Mouse (Mus musculus) spleen, adult 2 months (tissue): Measurements from ENCODE around the gene Pknox2. TPM values are rescaled to one million over a fixed set of nuclear protein-coding genes. Genes with fewer than 3 reads are reported as not detected.

Experiments
- DNase-seq, 2 experiments: peaks; one replicate each; pipeline versions ENCODE4 v3.0.0 to v3.0.0-alpha.2; 2012 to 2021; ENCODE audit warnings: low spot score in 2 of 2, low read depth in 1 of 2
- H3K27ac ChIP-seq: fragments of 200-500 bp; 2 replicates; pipeline ENCODE4 v1.5.1; 2012; ENCODE audit warnings: low read length, inconsistent platforms; ENCODE audit not compliant: insufficient read depth
- H3K27me3 ChIP-seq: fragments of 200-500 bp; 2 replicates; pipeline ENCODE4 v1.6.1; 2012; ENCODE audit warnings: mild to moderate bottlenecking, moderate library complexity, low read length, inconsistent platforms; ENCODE audit not compliant: control insufficient read depth, insufficient read depth
- H3K36me3 ChIP-seq: fragments of 200-500 bp; 2 replicates; pipeline ENCODE4 v1.6.1; 2012; ENCODE audit warnings: mild to moderate bottlenecking, low read length, inconsistent platforms; ENCODE audit not compliant: control insufficient read depth, insufficient read depth
- H3K4me1 ChIP-seq: fragments of 200-500 bp; 2 replicates; pipeline ENCODE4 v1.6.1; 2011; ENCODE audit warnings: inconsistent platforms; ENCODE audit not compliant: control insufficient read depth, insufficient read depth, insufficient read length
- H3K4me3 ChIP-seq: fragments of 200-500 bp; 2 replicates; pipeline ENCODE4 v1.5.1; 2011; ENCODE audit warnings: mild to moderate bottlenecking, inconsistent platforms; ENCODE audit not compliant: insufficient read depth, insufficient read length; ENCODE audit errors: extremely low read depth
- CTCF ChIP-seq: fragments of 200-500 bp; IDR thresholded peaks from 2 replicates; pipeline ENCODE4 v1.5.1; 2011; ENCODE audit warnings: mild to moderate bottlenecking, inconsistent platforms; ENCODE audit not compliant: insufficient read depth, insufficient read length, insufficient replicate concordance; ENCODE audit errors: extremely low read depth
- POLR2A ChIP-seq: fragments of 200-500 bp; IDR thresholded peaks from 2 replicates; pipeline ENCODE4 v1.6.1; 2011; ENCODE audit warnings: low read depth, low read length, inconsistent platforms
- WGBS: fragments of 180-500 bp; shearing (Covaris S2); methylation state at CpG from one replicate; pipeline ENCODE4 v1.1.7; 2018; 5-methylcytosine and 5-hydroxymethylcytosine counted together
- polyA plus RNA-seq: library from polyadenylated mRNA; depleted of rRNA; stranded (reverse); fragments of >200 nt; gene quantifications from 2 replicates; pipeline ENCODE4 v1.2.3, GENCODE M21; 2012

Pknox2 gene
- polyA plus RNA-seq, 1 experiment = 2.9 TPM

DNA sequence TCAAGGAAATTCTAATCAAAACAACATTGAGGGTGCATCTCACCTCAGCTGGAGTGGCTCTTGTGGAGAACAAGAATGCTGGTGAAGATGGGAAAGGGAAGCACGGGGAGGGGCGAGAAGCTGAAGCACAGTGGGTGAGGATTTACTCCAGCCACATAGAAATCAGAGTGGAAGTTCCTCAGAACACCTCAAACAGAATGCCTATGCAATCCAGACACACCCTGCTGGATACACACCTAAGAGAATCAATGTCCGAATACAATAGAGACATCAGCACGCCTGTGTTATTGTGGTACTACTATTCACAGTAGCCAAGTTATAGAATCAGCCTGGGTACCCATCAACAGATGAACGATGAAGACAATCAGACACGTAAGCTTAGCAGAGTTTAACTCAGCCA is 18.2 kb downstream of the Pknox2 start:
- WGBS = 89% methylated on average over 6 of the region's 6 CpGs
- H3K27me3 ChIP-seq = no peaks in the 10 kb centered on the region
- H3K27ac ChIP-seq = no peak overlapping the region
- no peaks in the 10 kb centered on the region for H3K36me3 ChIP-seq
- no peak for TF ChIP-seq CTCF
- TF ChIP-seq POLR2A = no peak
- DNase-seq = no peak
- no peak overlapping the region for H3K4me3 ChIP-seq
- H3K4me1 ChIP-seq = no peaks in the 10 kb centered on the region

GRCm38 (mm10) chr9:37126197-37126596 is 21.0 kb downstream of the Pknox2 start:
- H3K4me1 ChIP-seq = no peaks in the 10 kb centered on the region
- H3K36me3 ChIP-seq = no peaks in the 10 kb centered on the region
- no peak for DNase-seq
- no peak overlapping the region for H3K4me3 ChIP-seq
- 79% methylated on average over 2 of the region's 2 CpGs for WGBS
- no peaks in the 10 kb centered on the region for H3K27me3 ChIP-seq
- H3K27ac ChIP-seq = no peak overlapping the region
- TF ChIP-seq CTCF (no peak), POLR2A (no peak)

DNA sequence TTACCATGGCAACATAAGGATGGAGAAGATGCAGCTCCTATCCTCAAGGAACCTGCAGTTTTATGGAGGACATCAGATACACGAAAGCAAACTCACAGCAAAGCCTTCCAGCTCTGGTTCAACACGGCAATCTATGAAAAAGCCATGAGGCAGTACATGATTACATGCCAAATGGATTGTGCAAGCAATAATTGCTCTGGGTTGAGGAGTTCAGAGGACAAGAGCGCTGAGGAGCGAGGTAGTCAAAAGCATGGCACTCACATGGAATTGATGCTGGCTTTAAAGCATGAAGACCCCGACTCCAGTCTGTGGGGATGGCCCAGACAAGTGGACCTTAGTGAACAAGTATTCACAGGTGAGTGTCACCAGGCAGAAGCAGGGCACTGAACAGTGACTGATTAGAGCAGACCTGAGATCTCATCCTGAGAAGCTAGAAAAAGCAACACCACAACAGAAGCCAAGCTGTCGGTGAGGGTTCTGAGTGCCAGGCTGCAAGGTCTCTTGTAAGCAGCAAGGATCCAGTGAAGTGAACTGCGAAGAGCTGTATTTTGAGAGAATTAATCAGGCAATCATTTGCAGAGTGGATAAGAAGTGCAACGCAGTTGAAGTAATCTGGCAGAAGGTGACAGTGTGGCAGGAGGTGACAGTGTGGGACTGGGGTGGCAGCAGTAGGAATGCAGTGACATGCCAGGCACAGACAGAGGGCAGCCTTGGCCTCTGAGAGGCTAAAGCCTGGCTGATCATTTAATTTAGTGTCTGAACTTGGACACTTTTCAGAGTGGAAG is 22.3 kb downstream of the Pknox2 start:
- WGBS = 86% methylated on average over 8 of the region's 8 CpGs
- no peaks in the 10 kb centered on the region for H3K27me3 ChIP-seq
- no peak overlapping the region for H3K4me3 ChIP-seq
- no peaks in the 10 kb centered on the region for H3K36me3 ChIP-seq
- H3K27ac ChIP-seq = no peak overlapping the region
- H3K4me1 ChIP-seq = no peaks in the 10 kb centered on the region
- no peak for DNase-seq
- no peak for TF ChIP-seq POLR2A

GRCm38 (mm10) chr9:37123384-37123783 is 23.8 kb downstream of the Pknox2 start:
- no peak for DNase-seq
- Histone ChIP-seq H3K27me3 (no peaks in the 10 kb centered on the region), H3K4me3 (no peak overlapping the region), H3K27ac (no peak overlapping the region), H3K4me1 (no peaks in the 10 kb centered on the region), H3K36me3 (no peaks in the 10 kb centered on the region)
- TF ChIP-seq POLR2A (no peak), CTCF (no peak)
- whole genome bisulfite sequencing = 84% methylated on average over 7 of the region's 7 CpGs

- H3K4me3 ChIP-seq = no peak overlapping the region
- no peaks in the 10 kb centered on the region for H3K27me3 ChIP-seq
- no peak overlapping the region for H3K27ac ChIP-seq
- 80% methylated on average over 6 of the region's 6 CpGs for WGBS
- TF ChIP-seq CTCF = no peak
- TF ChIP-seq POLR2A = no peak
- no peaks in the 10 kb centered on the region for H3K4me1 ChIP-seq
- H3K36me3 ChIP-seq = no peaks in the 10 kb centered on the region
- no peak for DNase-seq
Observed at GRCm38 (mm10) chr9:37122971-37123370, 24.2 kb downstream of the Pknox2 start.

DNA sequence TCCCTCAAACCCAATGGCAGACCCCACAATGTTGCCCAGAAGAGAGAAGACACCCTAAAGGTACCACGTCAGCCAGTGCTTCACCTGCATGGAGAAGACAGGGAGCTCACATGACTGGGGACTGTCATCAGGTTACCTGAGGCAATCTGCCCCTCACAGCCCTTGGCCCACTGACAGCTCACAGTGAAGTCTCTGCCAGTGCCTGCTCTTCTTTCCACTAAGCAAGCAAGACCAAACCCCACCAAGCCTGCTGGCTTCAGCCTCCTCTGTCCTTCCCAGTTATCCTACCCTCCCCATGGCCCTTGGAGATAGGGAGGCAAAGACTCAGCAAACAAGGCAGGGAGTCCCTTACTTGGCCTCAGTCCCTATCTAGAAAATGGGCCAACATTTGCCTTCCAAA is 24.8 kb downstream of the Pknox2 start:
- Histone ChIP-seq H3K27me3 (no peaks in the 10 kb centered on the region), H3K27ac (no peak overlapping the region), H3K4me3 (no peak overlapping the region), H3K36me3 (no peaks in the 10 kb centered on the region), H3K4me1 (no peaks in the 10 kb centered on the region)
- no peak for DNase-seq
- TF ChIP-seq POLR2A = no peak
- 58% methylated on average over 1 of the region's 1 CpGs for WGBS

- no peaks in the 10 kb centered on the region for H3K27me3 ChIP-seq
- H3K27ac ChIP-seq = no peak overlapping the region
- no peak for TF ChIP-seq POLR2A
- no peak for TF ChIP-seq CTCF
- no peaks in the 10 kb centered on the region for H3K4me1 ChIP-seq
- no peaks in the 10 kb centered on the region for H3K36me3 ChIP-seq
- no peak overlapping the region for H3K4me3 ChIP-seq
- no peak for DNase-seq
- WGBS = 64% methylated on average over 4 of the region's 4 CpGs
Observed at GRCm38 (mm10) chr9:37121761-37122331, 25.4 kb downstream of the Pknox2 start.
